Mouse (Mus musculus) forebrain, embryonic 13.5 days (tissue): ENCODE results near the gene Spopl. TPM values are rescaled to one million over a fixed set of nuclear protein-coding genes. Genes with fewer than 3 reads are reported as not detected.
"Not testable (repeated sequence)": the region's sequence is repeated elsewhere in the genome, so short reads cannot be mapped to it uniquely, and the experiment has no call there.

Experiments used
- ATAC-seq: fragments of 200-750 bp; cut with Nextera tagmentation; 2 replicates; pipeline ENCODE4 v1.8.0; 2017
- H3K27ac ChIP-seq: fragments of 300-500 bp; sonication (generic); 2 replicates; pipeline ENCODE4 v1.5.1; 2015; ENCODE audit warnings: inconsistent platforms, mild to moderate bottlenecking, moderate library complexity
- H3K27me3 ChIP-seq: fragments of 300-500 bp; sonication (generic); 2 replicates; pipeline ENCODE4 v1.6.1; 2015; ENCODE audit warnings: mild to moderate bottlenecking, inconsistent platforms
- H3K36me3 ChIP-seq: fragments of 300-500 bp; sonication (generic); 2 replicates; pipeline ENCODE4 v1.6.1; 2015; ENCODE audit warnings: mild to moderate bottlenecking, inconsistent platforms; ENCODE audit not compliant: poor library complexity, severe bottlenecking
- H3K4me1 ChIP-seq: fragments of 300-500 bp; sonication (generic); 2 replicates; pipeline ENCODE4 v1.6.1; 2015; ENCODE audit warnings: inconsistent platforms
- H3K4me2 ChIP-seq: fragments of 300-500 bp; sonication (generic); 2 replicates; pipeline ENCODE4 v1.6.1; 2015; ENCODE audit warnings: inconsistent platforms, mild to moderate bottlenecking, moderate library complexity
- H3K4me3 ChIP-seq: fragments of 300-500 bp; sonication (generic); 2 replicates; pipeline ENCODE4 v1.5.1; 2015; ENCODE audit warnings: mild to moderate bottlenecking, inconsistent platforms
- H3K9ac ChIP-seq: fragments of 300-500 bp; sonication (generic); 2 replicates; pipeline ENCODE4 v1.6.1; 2015; ENCODE audit warnings: mild to moderate bottlenecking, inconsistent platforms
- H3K9me3 ChIP-seq: fragments of 300-500 bp; sonication (generic); replicated peaks from 2 replicates; pipeline ENCODE4 v1.6.1; 2016; ENCODE audit warnings: inconsistent platforms
- WGBS: fragments of 180-500 bp; shearing (Covaris S2); methylation state at CpG from one replicate; pipeline ENCODE4 v1.1.7; 2015; 5-methylcytosine and 5-hydroxymethylcytosine counted together
- polyA plus RNA-seq: library from polyadenylated mRNA; unstranded; fragments of >200 nt; fragmentation: Nextera tagmentation; extraction: Ambion mirVana; gene quantifications from 2 replicates; pipeline ENCODE4 v1.2.1, GENCODE M21; 2015

Gene Spopl
- 9.5 and 12.4 TPM in 2 replicates for polyA plus RNA-seq

GRCm38 (mm10) chr2:23571302-23572156, at the start of gene Spopl:
Gene Spopl (minus strand): TSS chr2:23572106.
- WGBS = 2% methylated on average over 57 of the region's 58 CpGs
- Histone ChIP-seq H3K9me3 (no peaks in the 10 kb centered on the region), H3K4me2 (peak within 1 kb of the TSS; percentile 90), H3K36me3 (no peaks in the 10 kb centered on the region), H3K27me3 (peaks cover 16% of the 10 kb centered on the region), H3K4me1 (peaks cover 14% of the 10 kb centered on the region), H3K9ac (peak within 1 kb of the TSS; percentile 94), H3K4me3 (peak within 1 kb of the TSS; percentile 87), H3K27ac (no peak within 1 kb of the TSS)
- ATAC-seq = peak; percentile 97

- H3K36me3 ChIP-seq = no peaks in the 10 kb centered on the region
- no peak overlapping the region for H3K4me3 ChIP-seq
- no peak overlapping the region for H3K27ac ChIP-seq
- H3K4me1 ChIP-seq = 0 out of 2 replicates have a peak, but pooled peaks cover 3% of the 10 kb centered on the region
- no peak overlapping the region for H3K9ac ChIP-seq
- no peaks in the 10 kb centered on the region for H3K9me3 ChIP-seq
- no peak overlapping the region for H3K4me2 ChIP-seq
- no peaks in the 10 kb centered on the region for H3K27me3 ChIP-seq
- ATAC-seq = no peak
Observed at GRCm38 (mm10) chr2:23620128-23620527, 48.2 kb upstream of the Spopl start.

GRCm38 (mm10) chr2:23617989-23618388, 46.1 kb upstream of the Spopl start:
- Histone ChIP-seq H3K9me3 (no peaks in the 10 kb centered on the region), H3K9ac (no peak overlapping the region), H3K36me3 (no peaks in the 10 kb centered on the region), H3K27ac (no peak overlapping the region), H3K4me1 (0 out of 2 replicates have a peak, but pooled peaks cover 3% of the 10 kb centered on the region), H3K27me3 (no peaks in the 10 kb centered on the region), H3K4me2 (no peak overlapping the region), H3K4me3 (no peak overlapping the region)
- no peak for ATAC-seq

- no peaks in the 10 kb centered on the region for H3K4me1 ChIP-seq
- no peaks in the 10 kb centered on the region for H3K9me3 ChIP-seq
- H3K4me2 ChIP-seq = no peak overlapping the region
- H3K27ac ChIP-seq = no peak overlapping the region
- no peaks in the 10 kb centered on the region for H3K36me3 ChIP-seq
- H3K4me3 ChIP-seq = no peak overlapping the region
- no peak for ATAC-seq
- no peak overlapping the region for H3K9ac ChIP-seq
- H3K27me3 ChIP-seq = no peaks in the 10 kb centered on the region
Observed at GRCm38 (mm10) chr2:23605391-23605790, 33.5 kb upstream of the Spopl start.

GRCm38 (mm10) chr2:23588769-23589168, 16.9 kb upstream of the Spopl start:
- Histone ChIP-seq H3K36me3 (no peaks in the 10 kb centered on the region), H3K4me2 (no peak overlapping the region), H3K9ac (no peak overlapping the region), H3K27ac (no peak overlapping the region), H3K4me1 (no peaks in the 10 kb centered on the region), H3K4me3 (no peak overlapping the region), H3K9me3 (no peaks in the 10 kb centered on the region), H3K27me3 (no peaks in the 10 kb centered on the region)
- no peak for ATAC-seq
- 38% methylated on average over 2 of the region's 2 CpGs for WGBS

- not testable (repeated sequence) for H3K9me3 ChIP-seq, H3K27ac ChIP-seq, H3K36me3 ChIP-seq
- 23% methylated on average over 4 of the region's 4 CpGs for WGBS
- ATAC-seq = 0 out of 2 replicates have a peak, but pooled peaks have one; percentile 22
- Histone ChIP-seq H3K27me3 (peaks cover 16% of the 10 kb centered on the region), H3K4me2 (peak overlapping the region; percentile 90), H3K4me1 (peaks cover 14% of the 10 kb centered on the region), H3K9ac (peak overlapping the region; percentile 94; the same call in 1 of the 2 replicates), H3K4me3 (peak overlapping the region; percentile 87)
Observed at GRCm38 (mm10) chr2:23572157-23572532, 239 bp upstream of the Spopl start.

- Histone ChIP-seq H3K9ac (no peak overlapping the region), H3K36me3 (no peaks in the 10 kb centered on the region), H3K9me3 (no peaks in the 10 kb centered on the region), H3K4me1 (peaks cover 14% of the 10 kb centered on the region), H3K27ac (no peak overlapping the region), H3K4me2 (peak overlapping the region; percentile 90), H3K27me3 (peaks cover 14% of the 10 kb centered on the region), H3K4me3 (peak overlapping the region; percentile 87)
- 85% methylated on average over 4 of the region's 4 CpGs for WGBS
- ATAC-seq = no peak
Observed at GRCm38 (mm10) chr2:23570563-23570962, 1.3 kb downstream of the Spopl start.

GRCm38 (mm10) chr2:23568775-23569174, 3.1 kb downstream of the Spopl start:
- Histone ChIP-seq H3K4me2 (no peak overlapping the region), H3K9ac (no peak overlapping the region), H3K4me3 (no peak overlapping the region), H3K27me3 (peaks cover 8% of the 10 kb centered on the region), H3K27ac (no peak overlapping the region), H3K36me3 (no peaks in the 10 kb centered on the region), H3K4me1 (peaks cover 14% of the 10 kb centered on the region), H3K9me3 (no peaks in the 10 kb centered on the region)
- whole genome bisulfite sequencing = 88% methylated on average over 1 of the region's 1 CpGs
- ATAC-seq = no peak

- H3K36me3 ChIP-seq = 0 out of 2 replicates have a peak, but pooled peaks cover 3% of the 10 kb centered on the region
- WGBS = 99% methylated on average over 2 of the region's 2 CpGs
- H3K27ac ChIP-seq = no peak overlapping the region
- no peaks in the 10 kb centered on the region for H3K9me3 ChIP-seq
- H3K4me3 ChIP-seq = no peak overlapping the region
- peaks cover 4% of the 10 kb centered on the region for H3K4me1 ChIP-seq
- H3K9ac ChIP-seq = no peak overlapping the region
- no peaks in the 10 kb centered on the region for H3K27me3 ChIP-seq
- H3K4me2 ChIP-seq = no peak overlapping the region
- ATAC-seq = no peak
Observed at GRCm38 (mm10) chr2:23565081-23565801, 6.7 kb downstream of the Spopl start.

GRCm38 (mm10) chr2:23562898-23563297, 9.0 kb downstream of the Spopl start:
- no peak overlapping the region for H3K27ac ChIP-seq
- 0 out of 2 replicates have a peak, but pooled peaks cover 3% of the 10 kb centered on the region for H3K36me3 ChIP-seq
- ATAC-seq = no peak
- no peak overlapping the region for H3K9ac ChIP-seq
- 93% methylated on average over 3 of the region's 3 CpGs for WGBS
- H3K4me2 ChIP-seq = no peak overlapping the region
- H3K27me3 ChIP-seq = no peaks in the 10 kb centered on the region
- H3K9me3 ChIP-seq = no peaks in the 10 kb centered on the region
- no peaks in the 10 kb centered on the region for H3K4me1 ChIP-seq
- H3K4me3 ChIP-seq = no peak overlapping the region

- ATAC-seq = no peak
- H3K9me3 ChIP-seq = no peaks in the 10 kb centered on the region
- WGBS = 94% methylated on average over 2 of the region's 2 CpGs
Observed at GRCm38 (mm10) chr2:23559186-23559585, 12.7 kb downstream of the Spopl start.

GRCm38 (mm10) chr2:23551235-23551634, 20.7 kb downstream of the Spopl start:
- no peak overlapping the region for H3K4me2 ChIP-seq
- H3K4me1 ChIP-seq = no peaks in the 10 kb centered on the region
- H3K9ac ChIP-seq = no peak overlapping the region
- ATAC-seq = no peak
- H3K36me3 ChIP-seq = no peaks in the 10 kb centered on the region
- no peak overlapping the region for H3K4me3 ChIP-seq
- H3K27me3 ChIP-seq = no peaks in the 10 kb centered on the region
- H3K9me3 ChIP-seq = no peaks in the 10 kb centered on the region
- 79% methylated on average over 1 of the region's 1 CpGs for WGBS
- no peak overlapping the region for H3K27ac ChIP-seq

More at GRCm38 (mm10) chr2:23559186-23559585, 12.7 kb downstream of the Spopl start:
- H3K4me3 ChIP-seq = no peak overlapping the region
- H3K4me1 ChIP-seq = no peaks in the 10 kb centered on the region
- H3K9ac ChIP-seq = no peak overlapping the region
- H3K27ac ChIP-seq = no peak overlapping the region
- no peak overlapping the region for H3K4me2 ChIP-seq
- H3K27me3 ChIP-seq = no peaks in the 10 kb centered on the region
- 0 out of 2 replicates have a peak, but pooled peaks cover 3% of the 10 kb centered on the region for H3K36me3 ChIP-seq
